Mouse (Mus musculus) thymus, adult 2 months (tissue): Measurements from ENCODE around the gene Trim41.

ENCODE experiments used
- CTCF ChIP-seq: fragments of 200-500 bp; IDR thresholded peaks from 2 replicates; pipeline ENCODE4 v1.5.1; 2012; ENCODE audit warnings: mild to moderate bottlenecking, control low read depth, low read length, moderate library complexity, borderline replicate concordance; ENCODE audit not compliant: control insufficient read depth, poor library complexity, insufficient read depth; ENCODE audit errors: extremely low read depth
- POLR2A ChIP-seq: fragments of 200-500 bp; IDR thresholded peaks from 2 replicates; pipeline ENCODE4 v1.6.1; 2012; ENCODE audit warnings: mild to moderate bottlenecking, low read length, control low read depth, moderate library complexity; ENCODE audit not compliant: control insufficient read depth, poor library complexity, insufficient read depth; ENCODE audit errors: extremely low read depth

GRCm38 (mm10) chr11:48798308-48798707 is 18.8 kb downstream of the Trim41 start:
- TF ChIP-seq CTCF: no peak
- TF ChIP-seq POLR2A: no peak
